Mouse (Mus musculus): ENCODE data around the gene Ccdc187. TPM values are rescaled to one million over a fixed set of nuclear protein-coding genes. Genes with fewer than 3 reads are reported as not detected.

The Ccdc187 gene
- polyA plus RNA-seq, 1 experiment from 2014 or later = 0.06 TPM

- WGBS = under 1% methylated on average over 77 of the region's 77 CpGs
- peak overlapping the region; percentile 8; the same call in 1 of the 2 replicates for H3K4me3 ChIP-seq
- no peak overlapping the region for H3K4me2 ChIP-seq
- no peak for ATAC-seq (ENCODE audit: insufficient number of reproducible peaks, low FRiP score, low TSS enrichment, low read depth)
- no peak overlapping the region for H3K9ac ChIP-seq
- no peak overlapping the region for H3K27ac ChIP-seq
- H3K36me3 ChIP-seq = no peaks in the 10 kb centered on the region
- peaks cover 100% of the 10 kb centered on the region for H3K27me3 ChIP-seq
- no peaks in the 10 kb centered on the region for H3K9me3 ChIP-seq
- peaks cover 24% of the 10 kb centered on the region for H3K4me1 ChIP-seq
Measured at GRCm38 (mm10) chr2:26201926-26202848, 92.2 kb downstream of the Ccdc187 start.

- WGBS = 0% methylated on average over 10 of the region's 10 CpGs
- Histone ChIP-seq H3K4me1 (peaks cover 20% of the 10 kb centered on the region), H3K36me3 (no peaks in the 10 kb centered on the region), H3K27me3 (peaks cover 99% of the 10 kb centered on the region), H3K27ac (no peak overlapping the region), H3K9ac (no peak overlapping the region), H3K9me3 (no peaks in the 10 kb centered on the region), H3K4me2 (0 out of 2 replicates have a peak overlapping the region, but pooled peaks have one; percentile 1), H3K4me3 (no peak overlapping the region)
- no peak for ATAC-seq (ENCODE audit: insufficient number of reproducible peaks, low FRiP score, low TSS enrichment, low read depth)
Measured at GRCm38 (mm10) chr2:26198488-26198887, 95.9 kb downstream of the Ccdc187 start.

- H3K9ac ChIP-seq = no peak overlapping the region
- no peaks in the 10 kb centered on the region for H3K36me3 ChIP-seq
- H3K4me1 ChIP-seq = peaks cover 10% of the 10 kb centered on the region
- H3K4me2 ChIP-seq = no peak overlapping the region
- no peak overlapping the region for H3K27ac ChIP-seq
- 34% methylated on average over 7 of the region's 7 CpGs for whole genome bisulfite sequencing
- no peak overlapping the region for H3K4me3 ChIP-seq
- no peak for ATAC-seq (ENCODE audit: insufficient number of reproducible peaks, low FRiP score, low TSS enrichment, low read depth)
- H3K27me3 ChIP-seq = peaks cover 95% of the 10 kb centered on the region
- no peaks in the 10 kb centered on the region for H3K9me3 ChIP-seq
Measured at GRCm38 (mm10) chr2:26194552-26195339, 99.6 kb downstream of the Ccdc187 start.

Other genes with a start within 250 kb of the Ccdc187 start
- 5.5 TPM in 2 replicates for gene Nacc2, start 171.3 kb downstream of the Ccdc187 start, polyA plus RNA-seq (2015; fragmentation: Nextera tagmentation; extraction: Ambion mirVana)
- gene Lhx3, start 86.3 kb downstream of the Ccdc187 start, polyA plus RNA-seq (2015; fragmentation: Nextera tagmentation; extraction: Ambion mirVana) = not detected in 2 replicates
- gene Qsox2, start 57.0 kb downstream of the Ccdc187 start, polyA plus RNA-seq (2015; fragmentation: Nextera tagmentation; extraction: Ambion mirVana) = 18.2 and 20.7 TPM in 2 replicates
- gene Gpsm1, start 21.0 kb upstream of the Ccdc187 start, polyA plus RNA-seq (2015; fragmentation: Nextera tagmentation; extraction: Ambion mirVana) = 40.7 and 41.8 TPM in 2 replicates
- gene Dnlz, start 57.6 kb upstream of the Ccdc187 start, polyA plus RNA-seq (2015; fragmentation: Nextera tagmentation; extraction: Ambion mirVana) = 25.4 TPM in 2 replicates
- 0.83 and 1.1 TPM in 2 replicates for gene Card9, start 66.4 kb upstream of the Ccdc187 start, polyA plus RNA-seq (2015; fragmentation: Nextera tagmentation; extraction: Ambion mirVana)
- gene Snapc4, start 86.1 kb upstream of the Ccdc187 start, polyA plus RNA-seq (2015; fragmentation: Nextera tagmentation; extraction: Ambion mirVana) = 23.7 and 25.8 TPM in 2 replicates
- 111 and 121 TPM in 2 replicates for gene Entr1, start 94.8 kb upstream of the Ccdc187 start, polyA plus RNA-seq (2015; fragmentation: Nextera tagmentation; extraction: Ambion mirVana)
- gene Pmpca, start 94.8 kb upstream of the Ccdc187 start, polyA plus RNA-seq (2015; fragmentation: Nextera tagmentation; extraction: Ambion mirVana) = 91.1 and 95.2 TPM in 2 replicates
- gene Inpp5e, start 114.6 kb upstream of the Ccdc187 start, polyA plus RNA-seq (2015; fragmentation: Nextera tagmentation; extraction: Ambion mirVana) = 17.1 and 19.6 TPM in 2 replicates
- 26.2 and 30.5 TPM in 2 replicates for gene Sec16a, start 150.7 kb upstream of the Ccdc187 start, polyA plus RNA-seq (2015; fragmentation: Nextera tagmentation; extraction: Ambion mirVana)
- 23.1 and 24.3 TPM in 2 replicates for gene Notch1, start 222.1 kb upstream of the Ccdc187 start, polyA plus RNA-seq (2015; fragmentation: Nextera tagmentation; extraction: Ambion mirVana)